Mouse (Mus musculus) fibroblast of lung, adult 2 months (primary cell): ENCODE measurements around the gene Cd7.
A peak's percentile ranks its signal among the peaks of the same experiment; 100 is the strongest.
"Not testable (repeated sequence)": the region's sequence is repeated elsewhere in the genome, so short reads cannot be mapped to it uniquely, and the experiment has no call there.

Experiments used
- DNase-seq: peaks from one replicate; pipeline ENCODE4 v3.0.0-alpha.2; 2011; ENCODE audit warnings: low read depth

The Cd7 gene

DNA sequence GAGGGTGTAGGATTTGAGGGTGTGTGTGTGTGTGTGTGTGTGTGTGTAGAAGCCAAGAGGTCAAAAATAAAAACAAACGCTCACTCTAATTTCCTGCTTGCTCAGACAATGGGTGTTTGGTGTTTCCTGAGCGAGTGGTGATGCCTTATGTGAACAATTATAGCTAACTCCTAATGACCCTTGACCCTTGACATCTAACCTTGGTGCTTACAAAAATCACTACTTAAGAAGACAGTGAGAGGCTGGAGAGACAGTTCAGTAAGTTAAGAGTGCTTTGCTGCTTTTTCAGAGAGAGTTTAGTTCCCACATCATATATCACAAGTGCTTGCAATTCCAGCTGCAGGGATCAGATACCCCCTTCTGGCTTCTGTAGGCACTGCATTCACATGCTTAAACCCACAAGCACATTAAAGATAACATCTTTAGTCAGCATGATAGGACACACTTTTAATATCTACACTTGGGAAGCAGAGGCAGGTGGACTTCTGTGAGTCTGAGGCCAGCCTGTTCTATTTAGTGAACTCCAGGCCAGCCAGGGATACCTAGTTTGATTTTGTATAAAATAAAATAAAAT is 8.7 kb upstream of the Cd7 start:
- no peak for DNase-seq

GRCm38 (mm10) chr11:121045286-121045685 is 6.1 kb upstream of the Cd7 start:
- no peak for DNase-seq

- DNase-seq, result not testable (repeated sequence)
Measured at GRCm38 (mm10) chr11:121043025-121043424, 3.8 kb upstream of the Cd7 start.

GRCm38 (mm10) chr11:121042480-121042879 is 3.3 kb upstream of the Cd7 start:
- no peak for DNase-seq

GRCm38 (mm10) chr11:121041636-121042035 is 2.4 kb upstream of the Cd7 start:
- no peak for DNase-seq

DNA sequence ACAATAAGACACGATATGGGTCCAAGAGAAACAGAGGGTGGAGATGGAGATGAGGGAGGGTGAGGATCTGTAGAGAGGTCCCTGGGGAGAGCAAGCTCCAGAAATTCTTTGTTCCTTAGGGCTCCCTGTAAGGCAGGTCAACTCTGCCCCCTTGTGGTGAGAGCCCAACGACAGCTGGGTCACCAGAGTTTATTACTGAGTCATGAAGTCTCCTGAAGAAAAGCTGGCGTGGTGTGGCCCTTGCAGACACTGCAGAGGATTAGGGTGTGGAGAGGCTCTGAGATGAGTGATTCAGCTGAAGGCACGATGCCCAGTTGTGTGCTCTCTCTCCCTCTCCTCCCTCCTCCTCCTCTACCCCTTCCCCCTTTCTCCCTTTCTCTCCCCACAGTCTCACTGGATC is 2.0 kb upstream of the Cd7 start:
- DNase-seq, result peak; percentile 90

DNA sequence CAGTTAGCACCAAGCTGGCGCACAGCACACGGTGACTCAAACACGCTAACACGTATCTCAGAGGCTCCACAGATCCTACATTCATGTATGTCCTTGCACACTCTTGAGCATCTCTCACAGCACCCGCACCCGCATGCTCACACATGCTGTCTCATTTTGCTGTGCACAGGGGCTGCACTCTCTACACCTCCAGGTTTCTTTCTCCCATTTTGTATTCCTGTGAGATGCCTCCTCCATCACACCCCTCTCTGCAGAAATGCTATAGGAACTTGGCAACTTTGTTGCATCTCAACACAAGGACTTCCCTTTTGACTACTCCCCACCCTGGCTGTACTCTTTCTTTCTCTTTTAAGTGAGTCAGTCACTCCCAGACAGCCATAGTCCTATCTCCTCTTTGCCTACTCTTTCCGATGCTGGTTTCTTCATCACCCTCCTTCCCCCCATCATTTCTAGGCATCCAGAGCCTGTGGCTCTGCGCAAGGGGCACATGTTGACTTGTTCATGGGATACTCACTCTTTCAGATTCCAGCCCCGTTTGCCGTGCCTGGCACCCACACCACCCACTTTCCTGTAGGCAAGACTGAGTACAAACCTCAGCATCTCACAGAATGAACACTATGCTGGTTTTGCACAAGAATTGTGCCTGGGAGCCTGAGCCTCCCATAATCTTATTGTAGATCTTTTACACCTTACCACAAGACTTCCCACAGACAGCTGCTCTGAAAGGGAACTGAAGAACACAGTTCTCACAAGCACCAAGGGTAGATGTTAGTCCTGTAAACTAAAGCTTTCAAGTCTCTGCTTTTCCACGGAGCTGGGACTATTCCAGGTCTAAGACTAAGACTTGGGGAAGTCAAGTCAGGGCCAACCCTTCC is 615 bp downstream of the Cd7 start:
- no peak for DNase-seq

DNA sequence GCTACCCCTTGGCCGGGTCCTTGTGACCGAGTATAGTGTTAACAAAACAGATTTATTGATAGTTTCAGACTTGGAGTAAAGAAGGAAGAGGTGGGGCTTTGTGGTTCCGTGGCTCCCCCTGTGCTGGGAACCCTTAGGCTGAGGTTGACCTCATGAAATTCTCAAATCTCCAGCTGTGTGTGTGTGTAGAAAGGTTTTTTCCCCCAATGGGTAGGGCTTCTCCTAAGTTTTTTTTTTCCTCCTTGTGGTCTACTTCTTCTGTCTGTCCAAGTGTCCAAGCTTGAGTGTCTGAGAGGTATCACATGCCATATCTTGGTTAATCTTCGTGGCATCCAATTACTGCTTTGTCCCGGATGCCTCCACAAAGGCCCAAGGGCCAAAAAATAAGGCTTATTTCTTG is 6.1 kb downstream of the Cd7 start:
- DNase-seq, result no peak

- no peak for DNase-seq
Measured at GRCm38 (mm10) chr11:121027259-121027658, 12.0 kb downstream of the Cd7 start.

DNA sequence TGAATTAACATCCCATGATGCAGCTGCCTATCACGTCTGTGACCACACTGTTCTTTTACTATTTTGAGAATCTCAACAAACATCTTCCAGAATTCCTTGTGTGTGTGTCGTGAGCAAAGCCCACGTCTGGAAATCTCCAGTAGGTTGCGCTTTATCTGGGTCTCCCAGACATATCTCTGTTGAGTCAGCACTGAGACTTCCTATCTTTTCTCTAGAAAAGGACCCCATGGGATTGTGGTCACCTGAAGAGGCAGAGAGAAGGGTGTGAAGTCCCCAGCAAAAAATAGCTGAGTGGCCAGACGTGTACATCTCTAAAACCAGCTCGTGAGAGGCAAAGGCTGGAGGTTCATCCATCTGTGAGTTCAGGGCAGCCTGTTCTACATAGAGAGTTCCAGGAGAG is 15.1 kb downstream of the Cd7 start:
- DNase-seq, result no peak

GRCm38 (mm10) chr11:121019501-121019900 is 19.7 kb downstream of the Cd7 start:
- DNase-seq, result no peak

- peak; percentile 36 for DNase-seq
Measured at GRCm38 (mm10) chr11:121017703-121018102, 21.5 kb downstream of the Cd7 start.

GRCm38 (mm10) chr11:121015472-121015871 is 23.7 kb downstream of the Cd7 start:
- no peak for DNase-seq

DNA sequence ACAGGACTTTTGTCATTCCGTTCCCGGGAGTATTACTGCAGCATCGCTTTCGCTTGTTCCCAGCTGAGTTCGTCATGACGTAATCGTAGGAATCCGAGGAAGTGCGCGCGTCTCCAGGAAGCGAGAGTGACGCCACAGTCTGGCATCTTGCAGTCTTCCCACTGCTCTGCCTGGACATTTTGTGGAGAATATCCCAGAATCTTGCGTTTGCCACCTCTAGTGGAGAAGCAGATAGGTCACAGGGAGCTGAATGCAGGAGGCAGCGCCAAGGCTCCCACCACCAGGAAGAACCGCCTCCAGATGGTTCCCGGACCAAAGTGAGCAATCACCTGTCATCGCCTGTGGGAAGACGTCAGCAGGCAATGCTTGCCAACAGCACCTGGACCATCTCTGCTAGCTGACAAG is 24.3 kb downstream of the Cd7 start:
- peak; percentile 76 for DNase-seq

- no peak for DNase-seq
Measured at GRCm38 (mm10) chr11:121013656-121014055, 25.6 kb downstream of the Cd7 start.

- no peak for DNase-seq
Measured at GRCm38 (mm10) chr11:121010044-121010755, 29.0 kb downstream of the Cd7 start.

DNA sequence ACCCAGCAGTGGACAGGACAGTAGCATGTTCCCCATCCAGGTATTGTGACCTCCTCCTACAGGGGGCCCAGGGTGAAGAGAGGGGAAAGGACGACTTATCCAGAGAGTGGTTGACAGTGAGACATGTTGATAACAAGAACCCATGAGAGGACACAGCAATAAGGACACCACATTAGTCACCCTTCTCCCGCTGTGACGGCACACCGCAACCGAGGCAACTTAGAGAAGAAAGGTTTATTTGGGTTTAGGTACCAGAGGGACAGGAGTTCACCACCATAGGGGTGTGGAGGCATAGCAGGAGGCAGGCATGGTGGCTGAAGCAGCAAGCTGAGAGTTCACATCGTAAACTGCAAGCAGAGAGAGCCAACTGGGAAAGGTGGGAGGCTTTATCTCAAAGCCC is 33.0 kb downstream of the Cd7 start:
- no peak for DNase-seq

- DNase-seq, result no peak
Measured at GRCm38 (mm10) chr11:121004281-121004680, 34.9 kb downstream of the Cd7 start.

GRCm38 (mm10) chr11:121001966-121002365 is 37.3 kb downstream of the Cd7 start:
- no peak for DNase-seq

DNA sequence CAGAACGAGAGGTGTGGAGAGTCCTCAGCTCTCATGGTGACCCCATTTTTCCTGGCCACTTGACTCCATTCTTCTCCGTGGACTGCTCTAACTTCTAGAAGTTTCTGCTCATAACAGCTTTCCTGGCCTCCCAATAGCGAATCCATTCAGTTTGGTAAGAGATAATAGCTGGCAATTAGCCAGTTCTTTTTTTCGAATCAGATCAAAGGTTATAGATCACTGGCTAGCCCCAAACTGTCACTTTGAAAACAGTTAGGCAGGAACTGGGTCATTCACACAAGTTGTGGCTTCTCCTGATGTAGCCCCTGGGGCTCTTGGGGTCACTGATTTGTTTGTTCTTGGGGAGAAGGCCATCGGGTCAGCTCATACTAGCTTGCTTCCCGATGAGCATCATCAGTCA is 44.5 kb downstream of the Cd7 start:
- no peak for DNase-seq

GRCm38 (mm10) chr11:120993586-120993985 is 45.6 kb downstream of the Cd7 start:
- DNase-seq, result no peak

- no peak for DNase-seq
Measured at GRCm38 (mm10) chr11:120993080-120993479, 46.1 kb downstream of the Cd7 start.

DNA sequence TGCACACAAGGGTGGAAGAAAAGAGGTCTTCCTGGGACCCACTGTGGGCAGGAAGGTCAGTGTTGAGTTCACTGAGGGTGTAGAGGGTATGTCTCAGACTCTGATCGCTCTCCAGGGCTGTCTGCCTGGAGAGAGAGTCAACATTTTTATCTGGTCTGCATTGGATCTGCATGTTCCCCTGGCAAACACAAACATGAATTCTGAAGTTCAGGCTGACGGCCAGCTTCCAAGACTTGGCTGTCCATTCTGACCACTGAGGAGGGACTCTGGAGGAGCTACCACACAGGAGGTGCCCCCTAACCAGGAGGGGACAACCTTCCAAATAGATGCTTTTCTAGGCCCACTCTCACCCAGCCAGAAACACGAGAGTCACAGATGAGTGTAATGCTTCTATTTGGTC is 47.4 kb downstream of the Cd7 start:
- DNase-seq, result no peak
